Mouse (Mus musculus): Measurements from ENCODE around the gene Ctsg.
"Not testable (repeated sequence)": the region's sequence is repeated elsewhere in the genome, so short reads cannot be mapped to it uniquely, and the experiment has no call there.

Ctsg gene

DNA sequence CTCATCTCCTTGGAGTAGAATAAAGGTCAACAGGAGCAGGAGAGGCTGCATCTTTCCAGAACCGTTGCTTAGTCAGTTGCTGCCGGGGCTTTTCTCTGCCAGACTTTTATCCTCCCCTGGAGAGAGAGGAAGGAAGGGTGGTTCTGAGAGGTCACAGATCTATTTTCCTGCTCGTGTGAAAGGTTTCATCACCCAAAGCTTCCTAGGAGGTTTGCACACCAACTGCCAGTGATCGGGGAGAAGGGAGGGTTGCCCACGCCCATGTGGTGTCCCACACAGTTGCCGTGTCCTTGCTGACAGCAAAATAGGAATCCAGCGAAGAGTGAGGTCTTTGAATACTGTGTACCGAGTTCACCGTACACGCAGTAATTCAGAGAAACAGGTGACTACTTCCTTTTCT is at the start of gene Ctsg:
Gene Ctsg (minus strand): TSS at position 189 of the 400 bp plus-strand sequence.
- peak; percentile 81 for DNase-seq

DNA sequence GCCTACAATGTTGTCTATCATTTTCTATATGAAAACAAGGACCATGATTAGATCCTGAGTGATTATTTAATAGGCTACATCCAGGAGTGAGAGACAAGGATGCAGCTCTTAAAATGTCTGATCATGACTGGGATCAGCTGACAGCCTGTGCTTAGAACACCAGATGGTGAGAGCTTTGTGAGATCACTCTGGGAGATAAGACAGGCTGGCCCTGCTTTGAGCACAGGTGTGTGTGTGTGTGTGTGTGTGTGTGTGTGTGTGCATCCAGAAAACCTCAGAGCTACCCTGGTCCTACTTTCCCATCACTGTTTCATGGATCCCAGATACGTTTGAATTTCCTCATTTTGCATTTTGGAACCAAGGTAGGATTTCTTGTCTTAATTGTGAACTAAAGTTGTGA is 31.3 kb upstream of the Ctsg start:
- DNase-seq: peak; percentile 46

DNA sequence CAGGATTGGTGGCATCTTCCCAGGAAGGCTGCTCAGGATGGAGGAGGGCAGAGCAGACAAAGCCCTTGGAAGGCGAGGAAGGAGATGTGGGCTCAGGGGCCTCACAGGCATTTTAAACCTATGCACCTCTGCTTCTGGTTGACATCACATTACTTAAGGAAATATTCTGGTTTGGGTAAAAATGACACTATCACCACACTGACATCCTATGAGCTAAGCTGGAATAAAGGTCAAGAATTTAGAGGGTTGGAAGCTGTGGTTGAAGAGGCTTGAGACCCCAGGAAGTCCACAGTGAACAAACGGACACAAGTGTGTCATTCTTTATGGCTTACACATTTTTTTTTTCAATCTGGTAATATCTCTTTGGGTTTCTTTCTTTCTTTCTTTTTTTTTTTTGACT is 30.1 kb upstream of the Ctsg start, which contains the start of gene Gzmd:
Gene Gzmd (minus strand): TSS at position 101 of the 400 bp plus-strand sequence.
- not testable (repeated sequence) for DNase-seq

DNA sequence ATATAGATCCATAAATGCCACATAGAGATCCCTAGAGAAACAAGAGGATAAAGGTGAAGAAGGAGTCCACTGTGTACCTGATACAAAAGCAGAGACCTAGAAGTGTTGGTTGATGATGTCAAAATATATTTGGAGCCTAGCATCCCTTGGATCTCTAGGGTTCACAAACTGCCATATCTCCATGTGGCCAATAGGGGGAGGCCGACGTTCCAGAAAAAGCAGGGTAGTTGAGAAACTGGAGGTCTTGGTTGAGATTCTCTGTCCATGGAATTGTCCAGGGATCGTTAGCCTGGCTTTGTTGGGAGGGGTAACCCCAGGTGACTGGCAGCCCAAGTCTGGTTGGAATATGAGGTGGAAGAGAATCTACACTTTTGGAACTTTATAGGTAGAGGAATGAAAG is 26.0 kb upstream of the Ctsg start:
- DNase-seq: no peak

DNA sequence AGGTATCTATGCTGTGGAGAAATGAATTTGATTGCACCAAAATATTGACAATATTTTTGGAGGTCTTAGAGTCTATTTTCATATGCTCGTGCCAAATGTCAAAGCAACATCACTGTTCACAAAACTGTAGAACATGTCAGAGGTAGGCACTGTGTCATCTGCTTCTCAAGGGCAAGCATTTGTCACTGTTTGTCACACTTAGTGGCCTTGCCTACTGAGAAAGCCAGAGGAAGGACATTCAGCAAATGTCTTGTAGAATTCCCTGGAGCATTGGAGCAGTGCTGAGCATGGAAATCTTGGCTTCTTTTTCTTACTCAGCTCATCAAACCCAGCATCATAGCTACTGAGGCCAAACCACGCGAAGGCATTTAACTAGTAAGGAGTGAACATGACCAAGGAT is 21.1 kb upstream of the Ctsg start:
- DNase-seq: no peak

DNA sequence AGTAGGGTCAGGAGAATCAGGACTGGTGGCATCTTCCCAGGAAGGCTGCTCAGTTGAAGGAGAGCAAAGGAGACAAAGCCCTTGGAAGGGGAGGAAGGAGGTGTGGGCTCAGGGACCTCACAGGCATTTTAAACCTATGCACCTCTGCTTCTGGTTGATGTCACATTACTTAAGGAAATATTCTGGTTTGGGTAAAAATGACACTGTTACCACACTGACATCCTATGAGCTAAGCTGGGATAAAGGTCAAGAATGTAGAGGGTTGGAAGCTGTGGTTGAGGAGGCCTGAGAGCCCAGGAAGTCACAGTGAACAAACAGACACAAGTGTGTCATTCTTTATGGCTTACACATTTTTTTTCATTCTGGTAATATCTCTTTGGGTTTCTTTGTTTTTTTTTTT is 18.2 kb upstream of the Ctsg start, which contains the start of gene Gzme:
Gene Gzme (minus strand): TSS at position 101 of the 400 bp plus-strand sequence.
- peak; percentile 4 for DNase-seq

DNA sequence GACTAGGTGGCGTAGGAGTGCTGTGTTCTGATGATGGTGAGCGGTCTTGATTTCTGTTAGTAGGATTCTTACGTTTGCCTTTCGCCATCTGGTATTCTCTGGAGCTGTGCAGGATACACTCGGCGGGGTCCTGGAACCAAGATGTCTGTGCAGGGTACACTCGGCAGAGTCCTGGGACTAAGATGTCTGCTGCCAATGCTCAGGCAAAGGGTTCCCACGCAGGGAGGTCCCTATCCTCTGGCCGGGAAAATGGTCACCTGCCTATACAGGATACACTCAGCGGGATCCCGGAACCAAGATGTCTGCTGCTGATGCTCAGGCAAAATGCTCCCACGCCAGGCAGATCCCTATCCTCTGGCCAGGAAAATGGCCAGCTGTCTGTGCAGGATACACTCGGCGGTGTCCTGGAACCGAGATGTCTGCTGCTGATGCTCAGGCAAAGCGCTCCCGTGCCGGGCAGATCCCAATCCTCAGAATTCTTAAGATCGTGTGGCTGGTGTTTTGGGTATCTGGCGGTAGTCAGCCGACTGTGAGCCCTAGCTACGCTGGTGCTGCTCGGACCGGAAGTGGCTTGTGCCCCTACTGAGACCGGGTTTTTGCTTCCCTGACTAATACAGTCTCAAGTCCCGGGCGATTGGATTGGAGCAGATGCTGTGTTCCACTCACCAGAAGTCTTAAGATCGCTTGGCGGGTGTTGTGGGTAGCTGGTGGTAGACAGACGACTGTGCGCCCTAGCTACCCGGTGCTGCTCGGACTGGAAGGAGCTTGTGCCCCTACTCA is 13.3 kb upstream of the Ctsg start:
- DNase-seq: peak; percentile 68

DNA sequence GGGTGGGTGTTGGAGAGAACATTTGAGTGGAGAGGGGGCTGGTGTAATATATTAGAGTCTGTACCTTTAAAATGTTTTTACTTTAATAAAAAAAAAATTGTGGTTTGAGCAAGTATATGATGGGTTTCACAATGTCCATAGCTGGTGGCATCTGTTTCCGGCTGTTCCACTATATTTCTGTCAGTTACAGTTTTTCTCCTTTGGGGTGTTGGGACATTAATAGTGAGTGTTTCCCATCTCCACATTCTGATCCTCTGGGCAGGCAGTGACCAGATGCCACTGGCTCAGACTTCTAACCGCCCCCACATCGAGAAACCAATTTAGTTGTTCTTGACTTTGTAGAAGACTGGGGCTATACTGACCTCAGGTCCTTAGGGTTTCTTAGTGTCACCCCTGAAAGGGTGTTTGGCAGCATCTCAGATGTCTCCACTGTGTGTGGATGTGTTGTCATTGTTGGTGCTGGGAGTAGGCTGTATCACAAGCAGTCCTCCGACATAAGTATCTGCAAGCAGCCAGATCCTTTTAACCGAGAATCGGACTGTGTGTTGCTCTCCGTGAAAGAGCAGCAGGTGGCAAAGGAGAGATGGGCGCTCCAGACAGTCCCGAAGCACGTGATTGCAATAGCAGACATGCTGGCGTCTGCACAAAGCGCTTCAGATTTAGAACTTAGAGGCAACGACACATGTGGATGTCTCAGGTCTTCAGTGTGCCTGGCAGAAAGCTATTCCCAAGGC is 3.2 kb upstream of the Ctsg start:
- DNase-seq: peak; percentile 79

DNA sequence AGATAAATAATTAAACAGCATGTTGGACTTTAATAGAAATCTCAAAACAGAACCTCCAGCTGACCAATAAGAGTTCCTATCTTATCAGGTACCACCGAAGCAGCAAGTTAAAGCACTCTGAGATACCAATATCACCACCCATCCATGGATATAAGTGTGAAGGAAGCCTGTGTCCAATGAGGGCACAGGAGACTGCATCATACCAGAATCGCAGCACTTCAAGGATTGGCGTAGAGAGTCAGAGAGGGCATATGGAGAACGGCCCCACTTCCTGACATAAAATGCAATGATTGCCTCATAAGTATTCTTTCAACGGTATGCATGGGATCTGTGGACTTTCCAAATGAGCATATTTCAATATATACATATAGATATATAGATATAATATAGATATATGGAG is 2.6 kb upstream of the Ctsg start:
- peak; percentile 56 for DNase-seq

DNA sequence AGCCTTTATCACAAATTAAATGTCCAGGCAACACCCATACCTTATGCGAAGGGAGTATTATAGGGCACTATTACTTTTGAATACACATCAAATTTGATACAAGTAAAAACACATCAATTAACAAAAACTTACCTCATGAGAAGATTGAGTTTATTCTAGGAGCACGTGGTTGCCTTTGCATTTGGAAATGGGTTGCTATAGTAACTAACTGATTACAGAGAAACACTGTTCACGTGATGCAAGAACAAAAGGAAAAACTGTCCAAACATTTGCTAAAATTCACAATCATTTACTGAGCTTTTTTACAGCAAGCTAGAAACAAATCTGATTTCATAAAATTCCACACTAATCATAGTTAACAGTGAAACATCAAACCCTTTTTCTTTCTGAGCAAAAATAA is 1.1 kb upstream of the Ctsg start:
- DNase-seq: no peak

DNA sequence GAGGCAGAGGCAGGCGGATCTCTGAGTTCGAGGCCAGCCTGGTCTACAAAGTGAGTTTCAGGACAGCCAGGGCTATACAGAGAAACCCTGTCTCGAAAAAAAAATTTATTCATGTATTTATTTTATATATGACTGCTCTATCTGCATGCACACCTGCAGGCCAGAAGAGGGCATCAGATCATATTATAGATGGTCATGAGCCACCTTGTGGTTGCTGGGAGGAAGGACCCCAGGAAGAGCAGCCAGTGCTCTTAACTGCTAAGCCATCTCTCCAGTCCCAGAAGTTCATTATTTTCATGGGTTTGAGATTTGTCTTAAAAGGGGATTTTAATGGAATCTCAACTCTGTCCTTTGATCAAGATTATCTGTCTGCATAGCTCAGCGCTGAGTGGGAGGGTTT is 3.4 kb downstream of the Ctsg start:
- DNase-seq: peak; percentile 45

DNA sequence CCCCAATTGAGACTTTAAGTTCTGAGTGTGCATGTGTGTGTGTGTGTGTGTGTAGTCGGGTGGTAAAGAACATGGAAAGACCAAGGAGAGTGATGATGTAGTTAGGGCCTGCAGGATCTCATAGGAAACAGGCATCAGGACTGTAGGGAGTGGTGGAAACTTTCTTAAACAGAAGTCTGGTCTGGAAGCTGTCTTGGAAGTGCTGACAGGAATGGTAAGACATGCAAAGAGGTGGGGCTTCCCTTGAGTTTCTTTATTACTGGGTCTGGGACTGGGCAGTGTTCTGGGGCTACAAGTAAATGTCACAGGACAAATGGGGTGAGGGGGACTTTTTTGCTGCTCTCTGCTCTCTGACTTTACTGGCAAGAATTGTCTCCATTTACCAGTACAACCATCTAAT is 4.8 kb downstream of the Ctsg start:
- DNase-seq: no peak

DNA sequence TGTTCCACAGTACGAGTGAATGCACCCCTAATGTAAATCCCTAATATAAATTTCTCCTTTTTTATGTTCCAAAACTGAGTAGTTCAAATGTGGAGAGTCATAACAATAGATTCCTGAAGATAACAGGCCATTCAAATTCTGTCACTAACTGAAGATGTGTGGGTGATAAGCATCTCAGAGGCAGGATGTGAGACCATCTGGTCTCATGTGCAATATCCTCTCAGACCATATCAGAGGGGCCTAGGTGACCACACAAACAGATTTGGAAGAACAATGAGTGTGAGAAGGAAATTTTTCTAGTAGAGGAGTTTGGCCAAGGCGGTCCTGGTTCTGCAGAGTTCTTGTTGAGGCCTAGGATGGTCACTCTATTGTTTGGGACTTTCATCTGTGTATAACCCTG is 9.0 kb downstream of the Ctsg start:
- DNase-seq: peak; percentile 49

DNA sequence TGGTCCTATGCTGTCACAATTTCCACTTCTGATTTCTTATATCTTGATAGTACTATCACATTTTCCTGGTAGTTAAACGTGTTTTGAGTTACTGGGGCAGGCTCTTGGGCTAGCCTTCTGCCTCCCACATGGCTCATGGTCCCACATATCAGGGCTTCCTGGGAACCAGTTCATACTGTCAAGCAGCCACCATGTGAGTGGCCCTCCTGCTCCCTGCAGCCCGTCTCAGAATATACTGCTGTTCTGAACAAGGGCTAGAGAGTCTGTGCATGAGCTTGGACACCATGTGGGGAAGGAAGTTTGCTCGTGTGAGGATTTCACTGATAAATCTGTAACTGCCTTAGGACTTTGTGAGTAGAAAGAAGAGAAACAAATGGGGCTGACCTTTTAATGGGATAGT is 15.7 kb downstream of the Ctsg start:
- peak; percentile 68 for DNase-seq

DNA sequence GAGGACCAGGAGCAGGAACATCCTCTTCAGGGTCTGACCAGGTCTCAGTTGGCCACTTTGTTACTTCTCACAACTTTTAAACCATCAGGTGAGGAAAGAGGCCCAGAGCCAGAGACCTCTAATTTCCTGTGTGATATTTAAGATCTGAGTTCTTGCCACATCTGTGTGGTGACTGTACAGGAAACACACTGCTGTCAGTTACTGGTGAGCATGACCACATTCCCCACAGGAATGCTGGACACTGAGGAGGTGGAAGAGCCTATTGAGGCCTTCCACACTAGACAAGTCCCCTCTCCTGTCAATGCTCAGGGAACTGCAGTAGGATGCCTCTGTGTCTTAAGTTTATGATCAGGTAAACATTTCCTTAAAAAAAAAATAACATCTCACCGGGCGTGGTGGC is 17.2 kb downstream of the Ctsg start, which contains the start of gene Mcpt8:
Gene Mcpt8 (minus strand): TSS at position 107 of the 400 bp plus-strand sequence.
- DNase-seq: peak; percentile 71

DNA sequence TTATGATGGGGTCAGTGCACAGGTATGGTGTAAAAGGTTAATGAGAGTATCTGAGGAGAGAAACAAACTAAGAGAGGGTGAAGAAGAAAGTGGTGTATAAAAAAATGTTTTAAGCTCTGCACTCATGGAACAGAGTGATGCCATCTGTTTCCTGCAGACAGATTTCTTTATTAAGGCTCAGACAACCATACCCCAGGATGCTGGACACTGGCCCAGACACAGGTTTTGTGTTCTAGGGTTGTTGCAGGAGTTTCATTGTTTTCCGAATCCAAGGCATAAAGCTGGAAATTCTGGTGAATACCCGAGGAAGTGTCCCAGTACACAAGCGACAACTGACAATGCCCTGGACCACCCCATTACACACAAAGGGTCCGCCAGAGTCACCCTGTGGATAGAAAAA is 20.4 kb downstream of the Ctsg start:
- peak; percentile 36 for DNase-seq

DNA sequence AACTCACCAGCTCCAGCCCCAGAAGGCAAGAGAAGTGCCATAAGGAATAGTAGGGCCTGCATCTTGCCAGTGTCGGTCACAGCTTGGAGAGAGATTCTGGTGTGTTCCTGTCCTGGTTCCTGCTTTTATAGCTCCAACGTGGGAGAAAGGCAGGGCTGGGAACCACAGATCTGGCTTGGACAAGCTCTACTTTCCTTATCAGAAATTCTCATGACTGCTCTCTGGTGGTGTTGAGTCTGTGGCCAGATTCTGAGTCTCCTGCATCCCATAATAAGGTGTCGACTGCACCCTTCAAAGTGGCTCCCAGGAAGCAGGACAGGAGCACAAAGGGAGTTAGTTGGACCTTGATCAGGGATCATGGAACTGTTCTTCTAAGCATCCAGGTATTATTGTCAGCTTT is 40.2 kb downstream of the Ctsg start, which contains the start of gene Mcpt4:
Gene Mcpt4 (minus strand): TSS at position 101 of the 400 bp plus-strand sequence.
- not testable (repeated sequence) for DNase-seq

DNA sequence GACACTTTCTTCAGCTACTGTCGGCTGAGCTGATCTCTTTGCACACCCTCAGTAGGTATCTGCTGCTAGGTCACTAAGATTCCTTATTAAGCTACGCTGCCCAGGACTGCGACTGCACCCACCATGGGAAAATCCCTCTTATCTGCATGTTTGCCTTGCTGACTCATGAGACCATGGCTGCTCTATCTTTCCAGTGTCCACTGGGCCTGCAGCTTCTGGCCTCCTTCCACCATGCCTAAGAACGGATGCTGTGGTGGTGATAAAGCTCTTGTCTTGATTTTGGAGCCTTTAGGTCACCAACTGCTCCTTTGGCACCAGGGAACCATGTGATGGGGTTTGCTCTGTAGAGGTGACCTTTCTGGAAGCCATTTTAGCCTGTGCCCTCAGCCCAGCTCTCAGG is 44.7 kb downstream of the Ctsg start:
- DNase-seq: no peak

DNA sequence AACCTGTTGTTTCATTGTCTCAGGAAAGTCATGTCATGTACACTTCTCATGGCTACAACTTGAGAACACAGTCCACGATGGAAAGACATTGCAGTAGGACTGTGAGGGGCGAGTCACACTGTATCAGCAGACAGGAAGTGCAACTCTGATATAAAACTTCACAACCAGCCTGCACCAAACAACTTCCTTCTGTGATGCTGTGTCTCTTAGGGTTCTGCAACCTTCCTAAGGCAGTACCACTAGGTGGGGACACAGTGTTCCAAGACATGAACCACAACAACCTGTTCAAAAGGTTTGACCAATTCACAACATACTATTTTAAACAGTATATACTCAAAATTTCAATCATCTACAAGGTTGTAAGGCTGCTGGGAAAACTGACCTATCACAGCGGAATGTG is 47.0 kb downstream of the Ctsg start:
- no peak for DNase-seq
